Mouse (Mus musculus) cerebellum, adult 8-10 months (tissue): ENCODE data around the gene Iqgap1.

Experiments
- DNase-seq: peaks from one replicate; pipeline ENCODE4 v3.0.0; 2022

Gene Iqgap1

GRCm38 (mm10) chr7:80825843-80826403 lies at the start of gene Iqgap1:
Gene Iqgap1, minus strand, starts transcription at chr7:80825974.
- DNase-seq = no peak

GRCm38 (mm10) chr7:80873631-80874030 lies 47.9 kb upstream of the Iqgap1 start:
- no peak for DNase-seq

GRCm38 (mm10) chr7:80873038-80873437 lies 47.3 kb upstream of the Iqgap1 start:
- DNase-seq = no peak

DNA sequence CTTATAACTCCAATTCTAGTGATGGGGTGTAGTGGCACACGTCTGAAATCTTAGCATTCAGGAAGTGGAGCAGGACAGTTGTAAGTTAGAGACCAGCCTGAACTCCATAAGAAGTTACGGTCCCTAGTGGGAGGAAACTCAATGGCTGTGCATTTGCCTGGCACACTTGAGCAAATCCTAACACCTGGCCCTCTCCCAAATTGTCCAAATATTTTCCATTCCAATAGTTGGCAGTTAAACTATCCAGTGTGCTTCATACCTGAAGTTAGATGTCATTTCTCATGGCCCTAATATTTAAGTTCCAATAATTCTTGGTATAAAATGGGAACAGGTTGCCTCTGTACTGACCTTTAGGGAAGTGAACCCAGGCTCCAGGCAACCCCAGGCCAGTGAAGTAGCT lies 42.9 kb upstream of the Iqgap1 start:
- no peak for DNase-seq

- DNase-seq = no peak
Observed at GRCm38 (mm10) chr7:80866514-80867147, 40.9 kb upstream of the Iqgap1 start.

GRCm38 (mm10) chr7:80865521-80865920 lies 39.7 kb upstream of the Iqgap1 start:
- no peak for DNase-seq

GRCm38 (mm10) chr7:80864831-80865230 lies 39.1 kb upstream of the Iqgap1 start:
- no peak for DNase-seq

- no peak for DNase-seq
Observed at GRCm38 (mm10) chr7:80864151-80864550, 38.4 kb upstream of the Iqgap1 start.

GRCm38 (mm10) chr7:80863520-80863919 lies 37.7 kb upstream of the Iqgap1 start:
- no peak for DNase-seq

- no peak for DNase-seq
Observed at GRCm38 (mm10) chr7:80862475-80862874, 36.7 kb upstream of the Iqgap1 start.

GRCm38 (mm10) chr7:80860729-80861274 lies 35.0 kb upstream of the Iqgap1 start, which contains the start of gene Zscan2:
Gene Zscan2, plus strand, starts transcription at chr7:80860920.
- DNase-seq = peak; percentile 88

GRCm38 (mm10) chr7:80860227-80860626 lies 34.5 kb upstream of the Iqgap1 start:
- DNase-seq = peak; percentile 51

DNA sequence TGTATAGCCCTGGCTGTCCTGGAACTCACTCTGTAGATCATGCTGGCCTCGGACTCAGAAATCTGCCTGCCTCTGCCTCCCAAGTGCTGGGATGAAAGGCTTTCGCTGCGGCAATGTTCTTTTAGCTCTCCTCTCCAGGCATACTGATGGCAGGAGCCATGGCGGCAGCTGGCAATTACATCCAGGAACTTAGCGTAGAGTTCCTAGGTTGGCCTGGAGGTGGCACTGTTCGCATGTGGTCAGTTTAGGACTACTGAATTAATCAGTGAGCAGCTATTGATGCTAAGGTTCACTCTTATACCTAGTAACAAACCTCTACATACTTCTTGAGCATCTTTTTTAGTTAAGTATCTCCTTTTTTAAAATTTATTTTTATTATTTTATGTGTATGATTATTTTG lies 31.4 kb upstream of the Iqgap1 start:
- DNase-seq = peak; percentile 81

DNA sequence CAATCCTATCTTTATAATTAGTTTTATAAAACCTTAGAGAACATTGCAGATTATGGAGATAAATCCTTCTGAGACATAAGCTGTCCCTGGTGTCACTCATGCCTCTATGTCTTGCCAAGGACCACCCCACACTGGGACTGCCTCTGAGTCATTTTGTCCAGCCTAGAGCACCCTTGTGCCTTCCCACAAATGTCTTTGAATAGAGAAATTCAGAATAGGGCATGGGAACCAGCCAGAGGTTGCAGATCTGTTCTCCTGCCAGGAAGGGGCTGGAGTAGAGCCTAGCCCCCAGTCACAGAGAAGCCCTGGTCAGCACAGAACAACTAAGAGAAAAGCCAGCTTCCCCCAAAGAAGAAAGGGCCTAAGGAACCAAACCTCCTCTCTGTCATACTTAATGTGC lies 29.5 kb upstream of the Iqgap1 start:
- no peak for DNase-seq

GRCm38 (mm10) chr7:80853218-80853617 lies 27.4 kb upstream of the Iqgap1 start:
- no peak for DNase-seq

GRCm38 (mm10) chr7:80850520-80850919 lies 24.7 kb upstream of the Iqgap1 start:
- no peak for DNase-seq

GRCm38 (mm10) chr7:80849710-80850109 lies 23.9 kb upstream of the Iqgap1 start:
- peak; percentile 44 for DNase-seq

DNA sequence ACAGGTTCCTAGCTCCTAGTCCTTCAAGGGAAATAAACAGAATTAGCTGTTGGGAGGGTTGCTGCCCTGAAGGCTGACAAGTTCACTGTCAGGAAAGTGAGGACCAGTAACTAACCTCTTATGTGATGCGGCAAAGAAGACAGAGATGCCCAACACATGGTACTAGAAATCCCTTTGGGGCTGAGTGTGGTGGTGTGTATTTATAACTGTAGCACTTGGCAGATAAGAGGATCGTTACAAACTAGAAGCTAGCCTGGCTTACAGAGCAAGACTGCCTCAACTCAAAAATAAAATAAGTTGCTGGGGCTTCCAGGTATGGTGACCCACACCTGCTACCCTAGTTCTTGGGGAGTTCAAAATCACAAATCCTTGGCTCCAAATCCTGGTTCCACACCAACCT lies 23.5 kb upstream of the Iqgap1 start:
- DNase-seq = no peak

- DNase-seq = no peak
Observed at GRCm38 (mm10) chr7:80846709-80847108, 20.9 kb upstream of the Iqgap1 start.

GRCm38 (mm10) chr7:80846280-80846678 lies 20.5 kb upstream of the Iqgap1 start:
- no peak for DNase-seq

GRCm38 (mm10) chr7:80845621-80846279 lies 20.0 kb upstream of the Iqgap1 start:
- DNase-seq = no peak

DNA sequence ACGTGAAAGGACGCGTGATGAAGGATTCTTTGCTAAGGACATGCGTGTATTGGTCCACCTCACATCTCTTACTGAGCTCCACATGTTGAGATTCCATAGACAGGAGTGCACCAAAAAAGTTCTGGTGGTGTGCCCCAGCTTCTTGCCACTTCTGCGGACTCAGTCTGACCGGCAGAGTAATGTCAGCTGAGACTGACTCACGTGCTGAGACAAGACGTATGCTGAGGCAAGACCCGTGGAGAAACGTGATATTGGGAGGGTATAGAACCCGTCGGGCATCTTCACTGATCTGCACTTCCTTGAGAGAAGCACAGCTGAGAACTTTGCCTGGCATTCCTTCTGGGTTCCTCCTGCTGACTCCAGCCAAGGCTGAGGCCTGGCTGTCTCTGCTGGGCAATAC lies 18.9 kb upstream of the Iqgap1 start:
- no peak for DNase-seq

DNA sequence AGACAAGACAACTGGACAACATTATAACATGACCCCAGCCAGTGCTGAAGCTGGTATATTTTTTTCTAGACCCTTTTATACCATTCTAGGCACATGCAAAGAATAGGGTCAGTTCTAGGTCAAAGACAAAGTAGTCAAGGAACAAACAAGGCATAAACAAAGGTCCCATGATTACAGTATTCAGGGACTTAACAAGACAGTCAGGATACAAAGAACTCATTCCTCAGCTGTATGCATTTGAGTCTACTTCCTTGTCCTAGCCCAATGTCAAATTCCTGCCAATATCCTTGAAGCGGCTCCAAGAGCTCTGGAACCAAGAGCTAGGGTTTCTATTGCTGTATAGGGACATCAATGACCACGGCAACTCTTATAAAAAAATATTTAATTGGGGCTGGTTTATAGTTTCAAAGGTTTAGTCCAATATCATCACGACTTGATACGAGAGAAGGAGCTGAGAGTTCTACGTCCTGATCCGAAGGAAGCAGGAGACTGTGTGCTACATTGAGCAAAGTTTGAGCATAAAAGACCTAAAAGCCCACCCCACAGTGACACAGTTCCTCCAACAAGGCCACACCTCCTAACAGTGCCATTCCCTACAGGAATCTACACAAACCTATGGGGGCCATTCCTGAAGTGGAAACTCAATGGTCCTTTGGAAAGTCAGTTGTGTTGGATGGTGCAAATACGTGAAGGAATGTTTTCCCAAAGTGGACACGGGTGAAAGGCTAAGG lies 18.3 kb upstream of the Iqgap1 start:
- DNase-seq = no peak
